ENCODE assay signal across 12 mouse cellular contexts in the genomic region with DNA sequence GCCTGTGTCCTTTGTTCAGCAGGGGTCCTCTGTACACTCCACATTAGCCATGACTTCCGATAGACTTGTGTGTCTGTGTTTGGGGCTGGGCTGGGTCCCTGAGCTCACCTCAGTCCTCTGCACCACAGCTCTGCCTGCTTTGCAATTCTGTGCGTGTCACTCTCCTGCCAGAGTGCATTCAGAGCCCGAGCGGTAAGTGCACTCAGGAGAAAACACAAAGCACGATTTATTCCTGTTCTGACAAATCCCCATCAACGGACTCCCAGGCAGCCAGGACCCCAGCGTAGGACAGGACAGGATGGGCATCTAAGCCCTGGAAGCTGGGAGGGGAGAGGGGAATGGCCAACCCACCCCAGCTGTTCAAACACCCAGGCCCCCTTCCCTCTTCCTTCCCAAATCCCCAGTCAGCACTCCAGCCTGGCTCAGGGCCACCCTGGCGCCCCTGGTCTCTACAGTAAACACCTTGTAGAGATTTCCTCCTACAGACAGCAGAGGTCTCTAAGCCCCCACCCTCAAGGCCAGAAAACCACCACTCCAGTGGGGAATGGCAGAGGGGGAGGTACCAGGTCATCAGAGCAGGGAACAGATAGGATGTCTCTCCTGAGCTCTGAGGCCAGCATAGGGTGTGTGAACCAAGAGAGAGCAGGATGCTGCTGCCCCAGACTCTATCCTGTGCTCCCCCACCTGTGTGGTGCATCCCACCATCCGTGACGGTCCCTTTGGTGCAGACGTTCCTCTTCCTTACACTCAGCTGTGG. TPM values are rescaled to one million over a fixed set of nuclear protein-coding genes. Genes with fewer than 3 reads are reported as not detected.
DNase-seq lines count a peak whose midpoint lies in the region; ATAC-seq and TF ChIP-seq lines count a peak whose summit lies in the region.
"Had no signal": no experiment of that assay in that cellular context is flagged by ENCODE, and none has a peak within 500 bp of the region (broad histone marks: within the 10 kb centered on the region; RNA-seq: fewer than 3 reads in every experiment).

No protein-coding gene starts in this region.

- H3K27me3 ChIP-seq in midbrain, embryonic 10.5 days (ENCODE audit: low read depth, poor library complexity, severe bottlenecking): peaks cover 15% of the 10 kb centered on the region
- H3K27me3 ChIP-seq in midbrain, postnatal 0 days (ENCODE audit: insufficient read depth, low read length): no peaks in the 10 kb centered on the region
- H3K27me3 ChIP-seq in forebrain, embryonic 14.5 days (replicated peaks; ENCODE audit: control insufficient read depth, insufficient read depth, low read length): no peaks in the 10 kb centered on the region
- H3K27me3 ChIP-seq in limb, embryonic 10.5 days (ENCODE audit: low read depth, poor library complexity, severe bottlenecking): no peaks in the 10 kb centered on the region

- ATAC-seq in midbrain, postnatal 0 days (ENCODE audit: low FRiP score): no peak
- peak; percentile 71 for ATAC-seq in forebrain, embryonic 14.5 days

- peak overlapping the region; percentile 74 for H3K27ac ChIP-seq in midbrain, embryonic 10.5 days (replicated peaks)
- H3K27ac ChIP-seq in midbrain, postnatal 0 days (ENCODE audit: low read depth, low read length): no peak overlapping the region
- H3K27ac ChIP-seq in forebrain, embryonic 14.5 days (ENCODE audit: low read depth, low read length): no peak overlapping the region; the same call in 1 of the 2 replicates
- peak overlapping the region; percentile 15; the same call in 1 of the 2 replicates for H3K27ac ChIP-seq in limb, embryonic 10.5 days

- TF ChIP-seq CTCF in midbrain, postnatal 0 days (IDR thresholded peaks at IDR 0.05): no peak

- H3K9ac ChIP-seq in midbrain, postnatal 0 days (replicated peaks; ENCODE audit: low read length, poor library complexity, severe bottlenecking): no peak overlapping the region
- no peak overlapping the region for H3K9ac ChIP-seq in forebrain, embryonic 14.5 days (ENCODE audit: low read length)

- peaks cover 30% of the 10 kb centered on the region for H3K4me1 ChIP-seq in midbrain, embryonic 10.5 days
- peaks cover 14% of the 10 kb centered on the region for H3K4me1 ChIP-seq in midbrain, postnatal 0 days (ENCODE audit: insufficient read depth, low read length)
- H3K4me1 ChIP-seq in forebrain, embryonic 14.5 days (ENCODE audit: control insufficient read depth, insufficient read depth, low read length): peaks cover 20% of the 10 kb centered on the region
- peaks cover 13% of the 10 kb centered on the region for H3K4me1 ChIP-seq in limb, embryonic 10.5 days

- DNase-seq in midbrain, embryonic 10.5 days (ENCODE audit: low spot score): peak; percentile 31
- no peak for DNase-seq in midbrain, postnatal 0 days (ENCODE audit: low spot score)
- DNase-seq in forebrain, embryonic 14.5 days (ENCODE audit: low spot score): peak; percentile 61
- DNase-seq in limb, embryonic 10.5 days (ENCODE audit: low spot score): no peak
- DNase-seq in layer of hippocampus, postnatal 25 days (ENCODE audit: extremely low spot score in 1 of 2, low spot score in 1 of 2): no peak
- DNase-seq in frontal cortex, postnatal 10 days (ENCODE audit: low spot score in 2 of 2): no peak
- no peak for DNase-seq in adipocyte (ENCODE audit: low spot score)
- DNase-seq: gastrocnemius, postnatal 36 days; heart, postnatal 14 days; kidney, postnatal 4 days; lung, postnatal 4 days; right cerebral cortex, postnatal 4 days had no signal

- H3K4me2 ChIP-seq in midbrain, postnatal 0 days (ENCODE audit: low read depth, low read length, poor library complexity, severe bottlenecking): no peak overlapping the region
- no peak overlapping the region for H3K4me2 ChIP-seq in forebrain, embryonic 14.5 days (ENCODE audit: low read length)

- no peaks in the 10 kb centered on the region for H3K36me3 ChIP-seq in midbrain, embryonic 10.5 days
- no peaks in the 10 kb centered on the region for H3K36me3 ChIP-seq in midbrain, postnatal 0 days (ENCODE audit: insufficient read depth, low read length)
- H3K36me3 ChIP-seq in forebrain, embryonic 14.5 days (ENCODE audit: control insufficient read depth, insufficient read depth, low read length): no peaks in the 10 kb centered on the region
- H3K36me3 ChIP-seq in limb, embryonic 10.5 days: no peaks in the 10 kb centered on the region

- H3K9me3 ChIP-seq in midbrain, embryonic 10.5 days (replicated peaks): no peaks in the 10 kb centered on the region
- no peaks in the 10 kb centered on the region for H3K9me3 ChIP-seq in midbrain, postnatal 0 days (ENCODE audit: low read length)
- H3K9me3 ChIP-seq in forebrain, embryonic 14.5 days (replicated peaks; ENCODE audit: control insufficient read depth, low read length): no peaks in the 10 kb centered on the region
- H3K9me3 ChIP-seq in limb, embryonic 10.5 days (replicated peaks): no peaks in the 10 kb centered on the region

- 26% methylated on average over 11 of the region's 11 CpGs for WGBS in midbrain, embryonic 10.5 days
- WGBS in midbrain, postnatal 0 days: 25% methylated on average over 11 of the region's 11 CpGs
- WGBS in forebrain, embryonic 14.5 days: 20% methylated on average over 11 of the region's 11 CpGs
- WGBS in limb, embryonic 10.5 days: 52% methylated on average over 11 of the region's 11 CpGs

- H3K4me3 ChIP-seq in midbrain, embryonic 10.5 days: no peak overlapping the region
- no peak overlapping the region for H3K4me3 ChIP-seq in midbrain, postnatal 0 days (ENCODE audit: low read depth, low read length)
- no peak overlapping the region for H3K4me3 ChIP-seq in forebrain, embryonic 14.5 days (ENCODE audit: low read depth, low read length)
- H3K4me3 ChIP-seq in limb, embryonic 10.5 days: no peak overlapping the region

RNA-seq across cellular contexts. Expression of gene Tspan18, which starts 56.0 kb away (rescaled TPM):
- 45.0 and 48.4 TPM in 2 replicates for polyA plus RNA-seq in midbrain, embryonic 10.5 days (2016; fragmentation: Nextera tagmentation; extraction: Ambion mirVana)
- total RNA-seq in midbrain, postnatal 0 days (2014; rRNA removed): 19.8 and 21.5 TPM in 2 replicates
- 13.2 and 16.5 TPM in 2 replicates for polyA plus RNA-seq in midbrain, postnatal 0 days (2015; fragmentation: Nextera tagmentation; extraction: Ambion mirVana)
- polyA plus RNA-seq in forebrain, embryonic 14.5 days (2014; fragmentation: Nextera tagmentation; extraction: Ambion mirVana): 15.6 and 17.3 TPM in 2 replicates
- 9.9 and 13.4 TPM in 2 replicates for polyA plus RNA-seq in limb, embryonic 10.5 days (2016; fragmentation: Nextera tagmentation; extraction: Ambion mirVana)
- 10 to 100 TPM; 37.1 to 40.1 TPM for total RNA-seq in layer of hippocampus, postnatal 25 days (2021)

Comparison
In these comparisons a context has a peak if more than half of its experiments do, and no peak if none do; other contexts are left out.
1. DNase-seq: peak in midbrain, embryonic 10.5 days (single experiment) and forebrain, embryonic 14.5 days (single experiment); none in midbrain, postnatal 0 days (single experiment), limb, embryonic 10.5 days (single experiment), layer of hippocampus, postnatal 25 days (0 of 2), frontal cortex, postnatal 10 days (0 of 2) and adipocyte (single experiment).
2. H3K27ac ChIP-seq: peak in midbrain, embryonic 10.5 days (single experiment) and limb, embryonic 10.5 days (single experiment); none in midbrain, postnatal 0 days (single experiment) and forebrain, embryonic 14.5 days (single experiment).